Mouse (Mus musculus) hindbrain, embryonic 14.5 days (tissue): Measurements from ENCODE around the gene Gm10234. TPM values are rescaled to one million over a fixed set of nuclear protein-coding genes. Genes with fewer than 3 reads are reported as not detected.

ENCODE experiments used
- ATAC-seq: fragments of 200-750 bp; cut with Nextera tagmentation; 2 replicates; pipeline ENCODE4 v1.8.0; 2017; ENCODE audit warnings: moderate number of reproducible peaks, mild to moderate bottlenecking, moderate TSS enrichment, moderate library complexity; ENCODE audit not compliant: low FRiP score
- DNase-seq: peaks from one replicate; pipeline ENCODE4 v3.0.0-alpha.2; 2015; ENCODE audit warnings: low spot score
- H3K27ac ChIP-seq: fragments of 300-500 bp; sonication (generic); 2 replicates; pipeline ENCODE4 v1.5.1; 2014; ENCODE audit warnings: mild to moderate bottlenecking, moderate library complexity
- H3K27me3 ChIP-seq: fragments of 300-500 bp; sonication (generic); 2 replicates; pipeline ENCODE4 v1.6.1; 2014; ENCODE audit warnings: mild to moderate bottlenecking, low read length, mixed read lengths; ENCODE audit not compliant: control insufficient read depth, insufficient read depth
- H3K36me3 ChIP-seq: fragments of 300-500 bp; sonication (generic); replicated peaks from 2 replicates; pipeline ENCODE4 v1.6.1; 2014; ENCODE audit not compliant: control insufficient read depth, insufficient read depth
- H3K4me1 ChIP-seq: fragments of 300-500 bp; sonication (generic); replicated peaks from 2 replicates; pipeline ENCODE4 v1.6.1; 2014; ENCODE audit warnings: antibody characterized with exemption, low read length, mixed read lengths; ENCODE audit not compliant: control insufficient read depth, insufficient read depth
- H3K4me2 ChIP-seq: fragments of 300-500 bp; sonication (generic); replicated peaks from 2 replicates; pipeline ENCODE4 v1.6.1; 2014; ENCODE audit warnings: mild to moderate bottlenecking, moderate library complexity
- H3K4me3 ChIP-seq: fragments of 300-500 bp; sonication (generic); replicated peaks from 2 replicates; pipeline ENCODE4 v1.5.1; 2014; ENCODE audit warnings: mild to moderate bottlenecking, low read length
- H3K9ac ChIP-seq: fragments of 300-500 bp; sonication (generic); 2 replicates; pipeline ENCODE4 v1.6.1; 2014
- H3K9me3 ChIP-seq: fragments of 300-500 bp; sonication (generic); 2 replicates; pipeline ENCODE4 v1.6.1; 2016; ENCODE audit warnings: low read length; ENCODE audit not compliant: control insufficient read depth
- whole genome bisulfite sequencing: fragments of 180-500 bp; shearing (Covaris S2); extraction: QIAGEN DNeasy Blood & Tissue Kit; methylation state at CpG from one replicate; pipeline ENCODE4 v1.1.7; 2014; 5-methylcytosine and 5-hydroxymethylcytosine counted together
- polyA plus RNA-seq: library from polyadenylated mRNA; unstranded; fragments of >200 nt; fragmentation: Nextera tagmentation; extraction: Ambion mirVana; gene quantifications from 2 replicates; pipeline ENCODE4 v1.2.1, GENCODE M21; 2014

The Gm10234 gene
- polyA plus RNA-seq = not detected in 2 replicates

- H3K4me2 ChIP-seq = no peak within 1 kb of the TSS
- H3K36me3 ChIP-seq = no peaks in the 10 kb centered on the region
- no peak for ATAC-seq
- no peak for DNase-seq
- no peaks in the 10 kb centered on the region for H3K9me3 ChIP-seq
- H3K9ac ChIP-seq = no peak within 1 kb of the TSS
- H3K4me3 ChIP-seq = no peak within 1 kb of the TSS
- no peaks in the 10 kb centered on the region for H3K4me1 ChIP-seq
- no peaks in the 10 kb centered on the region for H3K27me3 ChIP-seq
- H3K27ac ChIP-seq = no peak within 1 kb of the TSS
Observed at GRCm38 (mm10) chr6:95321812-95322211, at the start of gene Gm10234. TSS of gene Gm10234 (plus strand) at chr6:95322112.

GRCm38 (mm10) chr6:95277633-95278032 is 44.3 kb upstream of the Gm10234 start:
- H3K36me3 ChIP-seq = no peaks in the 10 kb centered on the region
- no peak overlapping the region for H3K4me3 ChIP-seq
- no peaks in the 10 kb centered on the region for H3K9me3 ChIP-seq
- H3K27ac ChIP-seq = no peak overlapping the region
- DNase-seq (no peak), ATAC-seq (no peak)
- no peak overlapping the region for H3K9ac ChIP-seq
- 93% methylated on average over 1 of the region's 1 CpGs for WGBS
- H3K27me3 ChIP-seq = no peaks in the 10 kb centered on the region
- H3K4me2 ChIP-seq = no peak overlapping the region
- no peaks in the 10 kb centered on the region for H3K4me1 ChIP-seq

- ATAC-seq = no peak
- H3K4me3 ChIP-seq = no peak overlapping the region
- WGBS = 83% methylated on average over 4 of the region's 4 CpGs
Observed at GRCm38 (mm10) chr6:95296025-95296424, 25.9 kb upstream of the Gm10234 start.

GRCm38 (mm10) chr6:95298387-95298786 is 23.5 kb upstream of the Gm10234 start:
- no peak overlapping the region for H3K27ac ChIP-seq
- no peak overlapping the region for H3K4me3 ChIP-seq
- no peak overlapping the region for H3K9ac ChIP-seq
- ATAC-seq (no peak), DNase-seq (no peak)
- H3K4me2 ChIP-seq = no peak overlapping the region
- H3K36me3 ChIP-seq = no peaks in the 10 kb centered on the region
- no peaks in the 10 kb centered on the region for H3K27me3 ChIP-seq
- no peaks in the 10 kb centered on the region for H3K4me1 ChIP-seq
- H3K9me3 ChIP-seq = no peaks in the 10 kb centered on the region
- WGBS = 70% methylated on average over 3 of the region's 3 CpGs

More at GRCm38 (mm10) chr6:95296025-95296424, 25.9 kb upstream of the Gm10234 start:
- Histone ChIP-seq H3K9me3 (no peaks in the 10 kb centered on the region), H3K27ac (no peak overlapping the region), H3K4me1 (no peaks in the 10 kb centered on the region), H3K9ac (no peak overlapping the region), H3K27me3 (no peaks in the 10 kb centered on the region), H3K36me3 (no peaks in the 10 kb centered on the region), H3K4me2 (no peak overlapping the region)
- DNase-seq = no peak

- Histone ChIP-seq H3K27me3 (no peaks in the 10 kb centered on the region), H3K9me3 (no peaks in the 10 kb centered on the region), H3K4me1 (no peaks in the 10 kb centered on the region), H3K36me3 (no peaks in the 10 kb centered on the region), H3K9ac (no peak overlapping the region), H3K4me2 (no peak overlapping the region), H3K4me3 (no peak overlapping the region), H3K27ac (no peak overlapping the region)
- no peak for DNase-seq
- 81% methylated on average over 2 of the region's 2 CpGs for WGBS
- ATAC-seq = no peak
Observed at GRCm38 (mm10) chr6:95300658-95301057, 21.3 kb upstream of the Gm10234 start.

GRCm38 (mm10) chr6:95331191-95331590 is 9.3 kb downstream of the Gm10234 start:
- H3K9me3 ChIP-seq = no peaks in the 10 kb centered on the region
- no peaks in the 10 kb centered on the region for H3K27me3 ChIP-seq
- H3K4me1 ChIP-seq = no peaks in the 10 kb centered on the region
- H3K36me3 ChIP-seq = no peaks in the 10 kb centered on the region
- H3K4me2 ChIP-seq = no peak overlapping the region
- H3K27ac ChIP-seq = no peak overlapping the region
- no peak overlapping the region for H3K4me3 ChIP-seq
- DNase-seq (no peak), ATAC-seq (no peak)
- WGBS = 59% methylated on average over 5 of the region's 5 CpGs
- H3K9ac ChIP-seq = no peak overlapping the region

- Histone ChIP-seq H3K36me3 (no peaks in the 10 kb centered on the region), H3K4me3 (no peak overlapping the region), H3K9ac (no peak overlapping the region), H3K27ac (no peak overlapping the region), H3K9me3 (no peaks in the 10 kb centered on the region), H3K4me2 (no peak overlapping the region), H3K4me1 (no peaks in the 10 kb centered on the region), H3K27me3 (no peaks in the 10 kb centered on the region)
- ATAC-seq (no peak), DNase-seq (no peak)
- 93% methylated on average over 6 of the region's 6 CpGs for WGBS
Observed at GRCm38 (mm10) chr6:95334781-95335180, 12.9 kb downstream of the Gm10234 start.

GRCm38 (mm10) chr6:95349378-95349777 is 27.5 kb downstream of the Gm10234 start:
- ATAC-seq (no peak), DNase-seq (no peak)
- no peak overlapping the region for H3K4me2 ChIP-seq
- H3K4me3 ChIP-seq = no peak overlapping the region
- no peak overlapping the region for H3K9ac ChIP-seq
- H3K9me3 ChIP-seq = no peaks in the 10 kb centered on the region
- H3K27ac ChIP-seq = no peak overlapping the region
- no peaks in the 10 kb centered on the region for H3K4me1 ChIP-seq
- no peaks in the 10 kb centered on the region for H3K27me3 ChIP-seq
- H3K36me3 ChIP-seq = no peaks in the 10 kb centered on the region

- DNase-seq (no peak), ATAC-seq (no peak)
- no peaks in the 10 kb centered on the region for H3K4me1 ChIP-seq
- no peak overlapping the region for H3K4me3 ChIP-seq
- no peaks in the 10 kb centered on the region for H3K27me3 ChIP-seq
- H3K36me3 ChIP-seq = no peaks in the 10 kb centered on the region
- 92% methylated on average over 7 of the region's 7 CpGs for WGBS
- no peak overlapping the region for H3K4me2 ChIP-seq
- no peaks in the 10 kb centered on the region for H3K9me3 ChIP-seq
- no peak overlapping the region for H3K9ac ChIP-seq
- H3K27ac ChIP-seq = no peak overlapping the region
Observed at GRCm38 (mm10) chr6:95353043-95353442, 31.1 kb downstream of the Gm10234 start.

- DNase-seq (no peak), ATAC-seq (no peak)
- H3K4me1 ChIP-seq = no peaks in the 10 kb centered on the region
- 91% methylated on average over 1 of the region's 1 CpGs for WGBS
- H3K36me3 ChIP-seq = no peaks in the 10 kb centered on the region
- H3K4me3 ChIP-seq = no peak overlapping the region
- H3K27ac ChIP-seq = no peak overlapping the region
- H3K27me3 ChIP-seq = no peaks in the 10 kb centered on the region
- H3K9ac ChIP-seq = no peak overlapping the region
- H3K4me2 ChIP-seq = no peak overlapping the region
- H3K9me3 ChIP-seq = no peaks in the 10 kb centered on the region
Observed at GRCm38 (mm10) chr6:95353886-95354285, 32.0 kb downstream of the Gm10234 start.
